Mouse (Mus musculus) midbrain, embryonic 16.5 days (tissue): ENCODE data around the gene Asic1. TPM values are rescaled to one million over a fixed set of nuclear protein-coding genes. Genes with fewer than 3 reads are reported as not detected.
"Not testable (repeated sequence)": the region's sequence is repeated elsewhere in the genome, so short reads cannot be mapped to it uniquely, and the experiment has no call there.

Experiments used
- ATAC-seq: fragments of 200-750 bp; cut with Nextera tagmentation; 2 replicates; pipeline ENCODE4 v1.8.0; 2017; ENCODE audit warnings: moderate TSS enrichment
- H3K27ac ChIP-seq: fragments of 300-500 bp; sonication (generic); 2 replicates; pipeline ENCODE4 v1.5.1; 2014; ENCODE audit warnings: mild to moderate bottlenecking, low read length, mixed read lengths
- H3K27me3 ChIP-seq: fragments of 300-500 bp; sonication (generic); 2 replicates; pipeline ENCODE4 v1.6.1; 2014; ENCODE audit warnings: low read depth, low read length, mixed read lengths; ENCODE audit not compliant: control insufficient read depth, insufficient read depth
- H3K36me3 ChIP-seq: fragments of 300-500 bp; sonication (generic); 2 replicates; pipeline ENCODE4 v1.6.1; 2014; ENCODE audit warnings: mild to moderate bottlenecking, low read length, moderate library complexity, mixed read lengths; ENCODE audit not compliant: control insufficient read depth, insufficient read depth
- H3K4me1 ChIP-seq: fragments of 300-500 bp; sonication (generic); 2 replicates; pipeline ENCODE4 v1.6.1; 2014; ENCODE audit warnings: mild to moderate bottlenecking, low read length, mixed read lengths; ENCODE audit not compliant: control insufficient read depth, insufficient read depth
- H3K4me2 ChIP-seq: fragments of 300-500 bp; sonication (generic); 2 replicates; pipeline ENCODE4 v1.6.1; 2014; ENCODE audit warnings: mild to moderate bottlenecking, low read length, mixed read lengths
- H3K4me3 ChIP-seq: fragments of 300-500 bp; sonication (generic); 2 replicates; pipeline ENCODE4 v1.5.1; 2014; ENCODE audit warnings: low read depth, mild to moderate bottlenecking, low read length, moderate library complexity, mixed read lengths
- H3K9ac ChIP-seq: fragments of 300-500 bp; sonication (generic); 2 replicates; pipeline ENCODE4 v1.6.1; 2014; ENCODE audit warnings: low read depth, low read length, mixed read lengths
- H3K9me3 ChIP-seq: fragments of 300-500 bp; sonication (generic); replicated peaks from 2 replicates; pipeline ENCODE4 v1.6.1; 2014; ENCODE audit warnings: mild to moderate bottlenecking, low read length, mixed read lengths; ENCODE audit not compliant: control insufficient read depth, poor library complexity, severe bottlenecking
- WGBS: fragments of 180-500 bp; shearing (Covaris S2); extraction: QIAGEN DNeasy Blood & Tissue Kit; methylation state at CpG from one replicate; pipeline ENCODE4 v1.1.7; 2014; 5-methylcytosine and 5-hydroxymethylcytosine counted together
- polyA plus RNA-seq: library from polyadenylated mRNA; unstranded; fragments of >200 nt; fragmentation: Nextera tagmentation; extraction: Ambion mirVana; gene quantifications from 2 replicates; pipeline ENCODE4 v1.2.1, GENCODE M21; 2015

Gene Asic1
- polyA plus RNA-seq, 1 experiment from 2014 or later: 53.9 TPM

- WGBS: 10% methylated on average over 4 of the region's 4 CpGs
These were observed 20.8 kb downstream of the Asic1 start for GRCm38 (mm10) chr15:99690924-99691323.

GRCm38 (mm10) chr15:99691976-99692375 lies 21.8 kb downstream of the Asic1 start:
- Histone ChIP-seq H3K9ac (no peak overlapping the region; the same call in 1 of the 2 replicates), H3K27ac (peak overlapping the region; percentile 10; the same call in 1 of the 2 replicates), H3K4me1 (peaks cover 11% of the 10 kb centered on the region), H3K9me3 (no peaks in the 10 kb centered on the region), H3K4me3 (no peak overlapping the region), H3K27me3 (no peaks in the 10 kb centered on the region), H3K36me3 (peaks cover 9% of the 10 kb centered on the region), H3K4me2 (no peak overlapping the region)
- no peak for ATAC-seq
- 48% methylated on average over 9 of the region's 9 CpGs for WGBS

More at GRCm38 (mm10) chr15:99690924-99691323, 20.8 kb downstream of the Asic1 start:
- H3K4me2 ChIP-seq: no peak overlapping the region
- peaks cover 11% of the 10 kb centered on the region for H3K4me1 ChIP-seq
- H3K27ac ChIP-seq: no peak overlapping the region
- no peaks in the 10 kb centered on the region for H3K27me3 ChIP-seq
- no peaks in the 10 kb centered on the region for H3K9me3 ChIP-seq
- peaks cover 8% of the 10 kb centered on the region; the same call in 1 of the 2 replicates for H3K36me3 ChIP-seq
- no peak overlapping the region for H3K9ac ChIP-seq
- ATAC-seq: no peak
- no peak overlapping the region for H3K4me3 ChIP-seq

DNA sequence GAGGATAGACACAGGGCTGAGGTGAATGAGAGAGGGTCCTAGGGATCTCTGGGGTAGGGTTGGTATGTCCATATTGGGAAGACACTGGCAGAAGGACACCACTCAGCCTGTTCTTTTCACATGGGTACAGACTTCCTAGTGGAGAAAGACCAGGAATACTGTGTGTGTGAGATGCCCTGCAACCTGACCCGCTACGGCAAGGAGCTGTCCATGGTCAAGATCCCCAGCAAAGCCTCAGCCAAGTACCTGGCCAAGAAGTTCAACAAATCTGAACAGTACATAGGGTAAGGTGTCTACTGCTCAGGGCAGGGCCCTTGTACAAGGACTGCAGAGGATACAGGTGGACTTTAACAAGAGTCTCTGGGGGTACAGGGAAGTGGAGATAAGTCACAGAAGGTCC lies 27.1 kb downstream of the Asic1 start:
- no peaks in the 10 kb centered on the region for H3K27me3 ChIP-seq
- H3K27ac ChIP-seq: no peak overlapping the region
- WGBS: 57% methylated on average over 2 of the region's 2 CpGs
- peaks cover 25% of the 10 kb centered on the region for H3K36me3 ChIP-seq
- H3K4me3 ChIP-seq: no peak overlapping the region
- ATAC-seq: no peak
- no peaks in the 10 kb centered on the region for H3K9me3 ChIP-seq
- 0 out of 2 replicates have a peak, but pooled peaks cover 3% of the 10 kb centered on the region for H3K4me1 ChIP-seq
- H3K9ac ChIP-seq: no peak overlapping the region
- H3K4me2 ChIP-seq: no peak overlapping the region

DNA sequence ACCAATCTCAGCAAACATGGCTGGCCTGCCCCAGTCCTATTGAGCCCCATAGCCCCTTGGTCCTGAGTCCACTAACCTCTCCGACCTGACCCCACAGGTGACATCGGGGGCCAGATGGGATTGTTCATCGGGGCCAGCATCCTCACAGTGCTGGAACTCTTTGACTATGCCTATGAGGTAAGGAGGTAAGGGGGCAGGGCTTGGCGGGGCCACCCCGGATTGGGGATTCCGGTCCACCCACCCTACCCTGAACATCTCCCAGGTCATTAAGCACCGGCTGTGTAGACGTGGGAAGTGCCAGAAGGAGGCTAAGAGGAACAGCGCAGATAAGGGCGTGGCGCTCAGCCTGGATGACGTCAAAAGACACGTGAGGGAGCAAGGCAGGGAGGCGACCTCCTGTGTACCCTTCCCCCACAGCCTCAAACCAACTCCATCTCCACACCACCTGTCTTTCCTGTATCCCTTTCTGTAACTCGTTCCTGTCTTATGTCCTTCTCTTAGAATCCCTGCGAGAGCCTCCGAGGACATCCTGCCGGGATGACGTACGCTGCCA lies 28.4 kb downstream of the Asic1 start:
- Histone ChIP-seq H3K27ac (no peak overlapping the region), H3K4me3 (no peak overlapping the region), H3K27me3 (no peaks in the 10 kb centered on the region), H3K4me1 (peaks cover 12% of the 10 kb centered on the region), H3K4me2 (no peak overlapping the region), H3K36me3 (peaks cover 25% of the 10 kb centered on the region), H3K9me3 (no peaks in the 10 kb centered on the region), H3K9ac (no peak overlapping the region)
- no peak for ATAC-seq
- 42% methylated on average over 20 of the region's 20 CpGs for WGBS

- Histone ChIP-seq H3K27ac (no peak overlapping the region), H3K36me3 (peaks cover 24% of the 10 kb centered on the region), H3K9me3 (no peaks in the 10 kb centered on the region), H3K4me1 (peaks cover 23% of the 10 kb centered on the region), H3K4me2 (no peak overlapping the region), H3K27me3 (no peaks in the 10 kb centered on the region), H3K9ac (no peak overlapping the region), H3K4me3 (no peak overlapping the region)
- no peak for ATAC-seq
- 90% methylated on average over 10 of the region's 10 CpGs for WGBS
These were observed 29.5 kb downstream of the Asic1 start for GRCm38 (mm10) chr15:99699715-99700114.

- Histone ChIP-seq H3K4me2 (no peak overlapping the region), H3K9ac (no peak overlapping the region), H3K27ac (no peak overlapping the region), H3K9me3 (no peaks in the 10 kb centered on the region), H3K4me1 (peaks cover 24% of the 10 kb centered on the region), H3K27me3 (no peaks in the 10 kb centered on the region), H3K36me3 (peaks cover 22% of the 10 kb centered on the region), H3K4me3 (no peak overlapping the region)
- WGBS: 87% methylated on average over 18 of the region's 18 CpGs
- ATAC-seq: no peak
These were observed 30.3 kb downstream of the Asic1 start for GRCm38 (mm10) chr15:99700219-99701106.

DNA sequence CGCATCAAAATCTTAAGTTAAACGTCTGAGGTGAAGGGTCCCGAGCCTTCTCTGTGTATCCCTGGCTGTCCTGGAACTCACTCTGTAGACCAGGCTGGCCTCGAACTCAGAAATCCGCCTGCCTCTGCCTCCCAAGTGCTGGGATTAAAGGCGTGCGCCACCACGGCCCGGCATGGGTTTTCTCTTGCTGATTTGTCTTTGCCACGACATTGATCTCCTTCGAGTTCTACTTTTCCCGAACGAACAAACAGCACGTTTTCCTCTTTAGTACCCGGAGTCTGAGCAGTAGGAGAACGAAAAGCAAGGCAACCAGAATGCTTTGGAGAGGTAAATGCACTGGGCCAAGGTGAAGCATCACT lies 31.5 kb downstream of the Asic1 start:
- 52% methylated on average over 15 of the region's 16 CpGs for WGBS
- peaks cover 26% of the 10 kb centered on the region for H3K36me3 ChIP-seq

DNA sequence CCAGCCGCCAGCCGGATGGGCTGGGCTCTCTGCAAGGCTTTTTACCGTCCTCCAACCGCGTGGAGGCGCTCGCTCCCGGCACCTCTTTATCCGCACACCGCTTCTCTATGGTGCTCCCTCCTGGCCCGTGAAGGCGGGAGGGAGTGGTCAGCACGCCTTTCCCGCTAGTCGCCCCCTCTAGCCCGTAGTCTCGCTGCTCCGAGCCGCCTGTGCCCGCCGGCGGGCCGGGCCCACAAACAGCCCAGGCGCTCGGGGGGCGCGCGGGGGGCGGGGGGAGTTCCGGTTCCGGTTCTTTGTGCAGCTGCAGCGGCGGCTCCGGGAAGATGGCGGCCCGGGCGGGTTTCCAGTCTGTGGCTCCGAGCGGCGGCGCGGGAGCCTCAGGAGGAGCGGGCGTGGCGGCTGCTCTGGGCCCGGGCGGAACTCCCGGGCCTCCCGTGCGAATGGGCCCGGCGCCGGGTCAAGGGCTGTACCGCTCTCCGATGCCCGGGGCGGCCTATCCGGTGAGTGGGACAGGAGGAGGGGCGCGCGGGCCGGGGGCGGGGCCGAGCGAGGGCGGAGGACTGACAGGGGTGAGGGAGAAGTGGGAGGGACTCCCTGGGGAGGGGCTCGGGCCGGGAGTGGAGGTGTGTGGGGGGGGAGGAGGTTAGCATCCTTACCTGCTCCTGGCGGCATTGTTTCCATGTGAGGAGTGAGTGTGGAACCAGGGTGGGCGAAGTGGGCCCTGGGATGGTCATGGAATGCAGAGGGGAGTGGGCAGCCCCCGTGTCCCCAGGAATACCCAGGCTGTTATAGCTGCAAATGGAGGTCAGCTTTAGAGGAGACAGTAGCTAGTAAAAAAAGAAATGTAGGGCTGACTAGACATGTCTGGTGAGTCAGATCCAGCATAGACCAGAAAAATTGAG lies 32.1 kb downstream of the Asic1 start, which contains the start of gene Smarcd1:
Gene Smarcd1, plus strand, starts transcription at position 131 of the 902 bp plus-strand sequence.
- peak within 1 kb of the TSS; percentile 99 for H3K4me2 ChIP-seq
- no peaks in the 10 kb centered on the region for H3K9me3 ChIP-seq
- H3K36me3 ChIP-seq: peaks cover 24% of the 10 kb centered on the region
- peak; percentile 93 for ATAC-seq
- H3K4me3 ChIP-seq: peak within 1 kb of the TSS; percentile 65
- peak within 1 kb of the TSS; percentile 93 for H3K27ac ChIP-seq
- under 1% methylated on average over 53 of the region's 71 CpGs for WGBS
- peaks cover 24% of the 10 kb centered on the region for H3K4me1 ChIP-seq
- no peaks in the 10 kb centered on the region for H3K27me3 ChIP-seq
- peak within 1 kb of the TSS; percentile 88 for H3K9ac ChIP-seq

More for the DNA sequence above, 31.5 kb downstream of the Asic1 start:
- peak overlapping the region; percentile 93 for H3K27ac ChIP-seq
- not testable (repeated sequence) for H3K9me3 ChIP-seq, H3K27me3 ChIP-seq
- H3K4me2 ChIP-seq: peak overlapping the region; percentile 42
- H3K4me3 ChIP-seq: peak overlapping the region; percentile 65
- ATAC-seq: peak; percentile 1; the same call in 1 of the 2 replicates
- peaks cover 24% of the 10 kb centered on the region for H3K4me1 ChIP-seq
- peak overlapping the region; percentile 88 for H3K9ac ChIP-seq
